Mouse (Mus musculus) stomach, embryonic 14.5 days (tissue): Measurements from ENCODE around the gene Cth. TPM values are rescaled to one million over a fixed set of nuclear protein-coding genes. Genes with fewer than 3 reads are reported as not detected.

Source experiments
- ATAC-seq: fragments of 200-750 bp; cut with Nextera tagmentation; 2 replicates; pipeline ENCODE4 v1.8.0; 2017; ENCODE audit warnings: low read depth, moderate TSS enrichment; ENCODE audit not compliant: insufficient number of reproducible peaks, insufficient read depth, low FRiP score
- H3K27ac ChIP-seq: fragments of 300-500 bp; sonication (generic); 2 replicates; pipeline ENCODE4 v1.5.1; 2014; ENCODE audit warnings: mild to moderate bottlenecking, low read length, moderate library complexity, mixed read lengths
- H3K27me3 ChIP-seq: fragments of 300-500 bp; sonication (generic); 2 replicates; pipeline ENCODE4 v1.6.1; 2014; ENCODE audit warnings: low read length, control low read depth, mixed read lengths; ENCODE audit not compliant: control insufficient read depth, insufficient read depth
- H3K36me3 ChIP-seq: fragments of 300-500 bp; sonication (generic); 2 replicates; pipeline ENCODE4 v1.6.1; 2014; ENCODE audit warnings: mild to moderate bottlenecking, control low read depth, low read length, moderate library complexity, mixed read lengths; ENCODE audit not compliant: control insufficient read depth, insufficient read depth
- H3K4me1 ChIP-seq: fragments of 300-500 bp; sonication (generic); 2 replicates; pipeline ENCODE4 v1.6.1; 2014; ENCODE audit warnings: low read length, control low read depth, mixed read lengths; ENCODE audit not compliant: control insufficient read depth, insufficient read depth
- H3K4me2 ChIP-seq: fragments of 300-500 bp; sonication (generic); replicated peaks from 2 replicates; pipeline ENCODE4 v1.6.1; 2014; ENCODE audit warnings: low read depth, low read length, control low read depth
- H3K4me3 ChIP-seq: fragments of 300-500 bp; sonication (generic); 2 replicates; pipeline ENCODE4 v1.5.1; 2014; ENCODE audit warnings: low read depth, low read length, control low read depth
- H3K9ac ChIP-seq: fragments of 300-500 bp; sonication (generic); replicated peaks from 2 replicates; pipeline ENCODE4 v1.6.1; 2014; ENCODE audit warnings: low read depth, mild to moderate bottlenecking, control low read depth, low read length, moderate library complexity, mixed read lengths
- H3K9me3 ChIP-seq: fragments of 300-500 bp; sonication (generic); 2 replicates; pipeline ENCODE4 v1.6.1; 2016; ENCODE audit warnings: low read depth, low read length, control low read depth; ENCODE audit not compliant: control insufficient read depth
- WGBS: fragments of 180-500 bp; shearing (Covaris S2); extraction: QIAGEN DNeasy Blood & Tissue Kit; methylation state at CpG from one replicate; pipeline ENCODE4 v1.1.7; 2014; 5-methylcytosine and 5-hydroxymethylcytosine counted together
- polyA plus RNA-seq: library from polyadenylated mRNA; unstranded; fragments of >200 nt; fragmentation: Nextera tagmentation; extraction: Ambion mirVana; gene quantifications from 2 replicates; pipeline ENCODE4 v1.2.1, GENCODE M21; 2014

The Cth gene
- polyA plus RNA-seq, 1 experiment from 2014 or later, result 13.4 TPM

GRCm38 (mm10) chr3:157899986-157900385, 24.9 kb downstream of the Cth start:
- Histone ChIP-seq H3K4me3 (no peak overlapping the region), H3K27me3 (no peaks in the 10 kb centered on the region), H3K4me1 (no peaks in the 10 kb centered on the region), H3K9ac (no peak overlapping the region), H3K36me3 (no peaks in the 10 kb centered on the region), H3K27ac (no peak overlapping the region), H3K9me3 (no peaks in the 10 kb centered on the region), H3K4me2 (no peak overlapping the region)
- no peak for ATAC-seq
- 93% methylated on average over 1 of the region's 1 CpGs for WGBS

DNA sequence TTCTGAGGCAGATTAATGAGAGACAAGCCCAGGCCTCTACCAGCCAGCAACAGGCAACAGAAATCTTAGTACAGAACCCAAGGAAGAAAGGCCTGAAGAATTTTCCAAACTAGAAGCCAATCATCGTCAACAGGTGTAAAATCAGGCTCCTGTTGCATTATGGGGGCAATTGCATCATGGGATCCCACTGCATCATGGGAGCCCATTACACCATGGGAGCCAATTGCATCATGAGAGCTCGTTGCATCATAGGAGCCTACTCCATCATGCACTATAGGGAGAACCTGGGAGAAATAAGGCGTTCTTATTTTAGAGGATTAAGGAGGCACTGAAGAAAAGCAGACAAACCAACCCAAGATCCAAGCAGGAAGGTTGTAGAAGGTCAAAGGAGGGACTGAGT, 27.2 kb downstream of the Cth start:
- H3K36me3 ChIP-seq, result no peaks in the 10 kb centered on the region
- WGBS, result 88% methylated on average over 3 of the region's 3 CpGs
- no peaks in the 10 kb centered on the region for H3K27me3 ChIP-seq
- no peak overlapping the region for H3K9ac ChIP-seq
- ATAC-seq, result no peak
- no peak overlapping the region for H3K27ac ChIP-seq
- no peaks in the 10 kb centered on the region for H3K4me1 ChIP-seq
- H3K4me2 ChIP-seq, result no peak overlapping the region
- H3K9me3 ChIP-seq, result no peaks in the 10 kb centered on the region
- no peak overlapping the region for H3K4me3 ChIP-seq

- Histone ChIP-seq H3K36me3 (no peaks in the 10 kb centered on the region), H3K27ac (no peak overlapping the region), H3K4me3 (no peak overlapping the region), H3K27me3 (no peaks in the 10 kb centered on the region), H3K4me1 (no peaks in the 10 kb centered on the region), H3K9me3 (no peaks in the 10 kb centered on the region), H3K9ac (no peak overlapping the region), H3K4me2 (no peak overlapping the region)
- ATAC-seq, result no peak
Observed at GRCm38 (mm10) chr3:157891819-157892218, 33.1 kb downstream of the Cth start.

DNA sequence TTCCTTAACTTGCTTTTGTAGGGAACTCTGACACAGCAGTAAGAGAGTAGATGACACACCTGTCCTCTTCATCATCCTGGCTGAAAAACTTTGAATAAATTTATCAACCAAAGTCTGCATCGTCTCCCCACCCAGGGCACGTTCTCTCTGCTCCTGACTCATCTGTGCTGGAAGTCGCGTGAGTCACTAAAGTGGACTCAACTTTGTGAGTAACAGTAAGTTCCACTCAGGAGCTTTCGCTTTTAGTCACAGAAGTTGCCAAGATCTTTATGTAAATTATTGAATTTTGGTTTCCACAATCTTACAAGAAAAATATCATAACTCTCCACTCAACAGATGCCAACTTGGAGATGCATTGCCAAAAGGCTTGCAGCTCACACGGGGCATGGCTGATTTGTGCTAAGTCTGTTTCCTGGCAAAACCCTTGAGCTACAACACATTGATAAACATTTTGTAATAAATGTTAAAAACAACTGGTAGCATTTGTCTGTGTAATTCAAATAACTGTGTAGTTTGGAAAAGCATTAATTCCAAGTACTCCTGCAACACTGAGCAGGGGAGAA, 40.7 kb downstream of the Cth start:
- Histone ChIP-seq H3K36me3 (no peaks in the 10 kb centered on the region), H3K4me3 (no peak overlapping the region), H3K4me1 (no peaks in the 10 kb centered on the region), H3K4me2 (no peak overlapping the region), H3K9me3 (no peaks in the 10 kb centered on the region), H3K9ac (no peak overlapping the region), H3K27me3 (no peaks in the 10 kb centered on the region), H3K27ac (no peak overlapping the region)
- no peak for ATAC-seq
- WGBS, result 80% methylated on average over 6 of the region's 6 CpGs

- Histone ChIP-seq H3K27me3 (no peaks in the 10 kb centered on the region), H3K9me3 (no peaks in the 10 kb centered on the region), H3K27ac (no peak overlapping the region), H3K4me3 (no peak overlapping the region), H3K36me3 (no peaks in the 10 kb centered on the region), H3K9ac (no peak overlapping the region), H3K4me1 (no peaks in the 10 kb centered on the region), H3K4me2 (no peak overlapping the region)
- no peak for ATAC-seq
- WGBS, result 76% methylated on average over 4 of the region's 4 CpGs
Observed at GRCm38 (mm10) chr3:157883085-157883484, 41.8 kb downstream of the Cth start.

- no peak overlapping the region for H3K9ac ChIP-seq
- H3K4me2 ChIP-seq, result no peak overlapping the region
- WGBS, result 86% methylated on average over 3 of the region's 3 CpGs
- H3K4me3 ChIP-seq, result no peak overlapping the region
- no peaks in the 10 kb centered on the region for H3K4me1 ChIP-seq
- ATAC-seq, result no peak
- H3K27ac ChIP-seq, result no peak overlapping the region
- no peaks in the 10 kb centered on the region for H3K9me3 ChIP-seq
- H3K27me3 ChIP-seq, result no peaks in the 10 kb centered on the region
- no peaks in the 10 kb centered on the region for H3K36me3 ChIP-seq
Observed at GRCm38 (mm10) chr3:157881992-157882391, 42.9 kb downstream of the Cth start.

DNA sequence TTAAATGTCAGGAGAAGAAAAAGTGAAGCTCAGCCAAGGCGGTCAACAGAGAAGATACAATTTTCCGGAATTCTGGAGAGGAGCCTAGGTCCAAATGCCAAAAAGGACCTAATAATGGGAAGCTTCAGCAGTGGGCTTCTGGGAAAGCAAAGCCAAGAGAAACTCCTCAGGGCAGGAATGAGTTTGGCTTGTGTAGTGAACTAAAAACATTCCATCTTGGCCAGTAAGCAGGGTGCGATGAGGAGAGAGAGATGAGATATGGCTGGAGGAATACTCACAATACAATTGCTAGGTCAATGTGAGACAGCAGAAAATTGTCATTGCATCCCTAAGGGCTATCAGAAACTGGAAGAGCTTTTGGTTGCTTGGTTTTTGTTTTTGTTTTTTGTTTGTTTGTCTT, 43.9 kb downstream of the Cth start:
- ATAC-seq, result no peak
- WGBS, result 82% methylated on average over 3 of the region's 3 CpGs
- Histone ChIP-seq H3K27me3 (no peaks in the 10 kb centered on the region), H3K9me3 (no peaks in the 10 kb centered on the region), H3K4me3 (no peak overlapping the region), H3K9ac (no peak overlapping the region), H3K4me1 (no peaks in the 10 kb centered on the region), H3K36me3 (no peaks in the 10 kb centered on the region), H3K27ac (no peak overlapping the region), H3K4me2 (no peak overlapping the region)

DNA sequence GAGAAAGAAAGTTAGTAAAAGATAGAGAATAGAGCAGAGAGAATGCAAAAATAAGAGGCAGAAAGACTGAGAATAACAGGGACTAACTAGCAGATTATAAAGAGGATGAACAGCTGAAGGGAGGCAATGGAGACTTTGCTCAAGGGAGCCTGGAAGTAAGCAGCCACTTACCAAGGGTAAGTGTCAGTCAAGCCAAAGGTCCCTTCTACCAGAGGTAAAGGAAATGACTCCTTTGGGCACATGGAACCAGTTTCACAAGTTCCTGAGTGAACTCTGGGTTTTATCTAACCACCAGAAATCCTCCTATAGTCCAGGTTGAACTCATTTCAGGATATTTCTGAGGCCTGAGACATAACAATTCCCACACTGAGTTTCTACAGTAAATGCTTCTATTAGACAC, 47.0 kb downstream of the Cth start:
- Histone ChIP-seq H3K9ac (no peak overlapping the region), H3K4me1 (no peaks in the 10 kb centered on the region), H3K27ac (no peak overlapping the region), H3K36me3 (no peaks in the 10 kb centered on the region), H3K4me3 (no peak overlapping the region), H3K27me3 (no peaks in the 10 kb centered on the region), H3K9me3 (no peaks in the 10 kb centered on the region), H3K4me2 (no peak overlapping the region)
- no peak for ATAC-seq

DNA sequence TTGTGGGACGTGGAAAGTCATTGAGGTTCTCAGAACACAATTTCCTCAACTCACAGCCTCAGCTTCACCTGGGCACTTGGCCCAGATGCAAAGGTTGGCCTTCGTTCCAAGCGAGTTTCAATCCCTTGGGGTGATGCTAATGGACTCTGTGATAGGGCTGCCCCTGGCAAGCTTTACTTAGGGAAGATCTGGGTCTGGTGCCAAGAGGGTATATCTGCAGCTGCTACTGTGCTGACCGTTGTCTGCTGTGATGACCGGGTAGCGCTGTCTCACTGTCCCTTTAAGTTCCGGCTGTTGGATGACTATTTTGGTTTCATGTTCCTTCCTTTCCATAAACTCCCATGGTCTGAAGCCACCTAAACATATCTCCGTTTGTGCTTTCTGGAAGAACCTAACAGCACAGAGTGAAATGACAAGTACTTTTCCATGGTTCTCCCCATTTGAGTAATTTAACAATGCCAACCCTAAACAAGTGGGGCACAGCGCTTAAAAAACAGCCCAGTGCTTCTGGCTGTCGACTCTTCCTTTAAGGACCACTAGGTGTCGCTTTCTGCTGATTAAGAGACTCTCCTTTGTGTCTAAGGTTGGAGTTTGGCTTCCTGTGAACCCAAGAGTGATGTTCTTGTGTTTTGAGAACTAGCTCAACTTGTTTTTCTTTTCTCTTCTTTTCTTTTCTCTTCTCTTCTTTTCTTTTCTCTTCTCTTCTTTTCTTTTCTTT, 48.3 kb downstream of the Cth start:
- H3K36me3 ChIP-seq, result no peaks in the 10 kb centered on the region
- H3K27me3 ChIP-seq, result no peaks in the 10 kb centered on the region
- ATAC-seq, result no peak
- H3K4me1 ChIP-seq, result no peaks in the 10 kb centered on the region
- 50% methylated on average over 11 of the region's 11 CpGs for WGBS
- H3K4me2 ChIP-seq, result no peak overlapping the region
- H3K9me3 ChIP-seq, result no peaks in the 10 kb centered on the region
- no peak overlapping the region for H3K9ac ChIP-seq
- H3K4me3 ChIP-seq, result no peak overlapping the region
- H3K27ac ChIP-seq, result no peak overlapping the region
